Mouse (Mus musculus): ENCODE measurements around the gene Smyd3.

Smyd3 gene

DNA sequence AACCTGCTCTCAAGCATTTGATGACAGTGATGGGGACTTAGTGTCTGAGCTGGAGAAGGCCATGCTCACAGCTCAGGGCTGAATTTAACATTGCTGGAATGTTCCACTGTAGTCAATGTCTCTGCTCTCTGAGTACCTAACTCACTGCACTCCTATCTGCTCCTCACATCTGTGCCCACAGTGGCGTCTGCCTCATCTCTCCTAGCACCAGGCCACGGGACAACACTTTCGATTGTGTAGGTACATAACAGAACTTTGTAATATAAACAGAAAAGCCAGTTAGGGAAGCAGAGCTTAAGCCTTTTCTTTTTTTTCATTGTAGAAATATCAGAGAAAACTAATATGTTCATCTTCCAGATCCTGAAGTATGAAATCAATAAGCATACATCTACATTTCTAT, 462.1 kb downstream of the Smyd3 start:
- no peak for DNase-seq

DNA sequence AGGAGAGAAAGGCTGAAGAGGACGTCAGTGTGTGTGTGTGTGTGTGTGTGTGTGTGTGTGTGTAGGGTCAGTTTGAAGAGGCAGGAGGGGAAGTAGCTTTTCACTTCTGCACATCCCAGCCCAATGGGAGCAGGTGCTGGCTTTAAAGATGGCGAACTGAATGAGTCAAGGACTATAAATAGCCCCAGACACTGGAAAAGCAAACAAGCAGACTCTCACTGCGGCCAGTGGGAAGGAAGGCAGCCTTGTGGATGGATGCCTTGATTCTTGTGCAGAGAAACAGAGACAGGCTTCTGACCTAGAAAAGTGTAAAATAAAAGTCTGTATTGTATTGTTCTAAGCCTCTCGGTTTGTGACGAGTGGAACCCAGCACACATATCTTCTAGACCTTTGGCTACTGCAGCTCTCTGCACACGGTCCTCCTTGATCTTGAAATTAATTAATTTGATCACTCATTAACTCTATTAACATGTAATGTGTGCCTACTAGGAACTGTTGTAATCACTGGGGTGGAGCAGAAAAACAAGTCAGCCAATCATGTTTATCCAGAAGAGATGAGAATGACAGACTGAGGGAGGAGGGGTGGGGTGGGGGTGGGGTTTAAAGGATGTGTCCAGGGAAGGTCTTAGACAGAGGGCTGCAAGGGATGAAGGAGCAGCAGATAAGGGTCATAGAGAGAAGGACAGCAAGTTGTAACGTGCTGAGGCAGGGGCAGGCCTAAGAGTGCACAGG, 463.3 kb downstream of the Smyd3 start:
- DNase-seq, result no peak

- no peak for DNase-seq
These were observed 465.2 kb downstream of the Smyd3 start for GRCm38 (mm10) chr1:179052545-179053180.

DNA sequence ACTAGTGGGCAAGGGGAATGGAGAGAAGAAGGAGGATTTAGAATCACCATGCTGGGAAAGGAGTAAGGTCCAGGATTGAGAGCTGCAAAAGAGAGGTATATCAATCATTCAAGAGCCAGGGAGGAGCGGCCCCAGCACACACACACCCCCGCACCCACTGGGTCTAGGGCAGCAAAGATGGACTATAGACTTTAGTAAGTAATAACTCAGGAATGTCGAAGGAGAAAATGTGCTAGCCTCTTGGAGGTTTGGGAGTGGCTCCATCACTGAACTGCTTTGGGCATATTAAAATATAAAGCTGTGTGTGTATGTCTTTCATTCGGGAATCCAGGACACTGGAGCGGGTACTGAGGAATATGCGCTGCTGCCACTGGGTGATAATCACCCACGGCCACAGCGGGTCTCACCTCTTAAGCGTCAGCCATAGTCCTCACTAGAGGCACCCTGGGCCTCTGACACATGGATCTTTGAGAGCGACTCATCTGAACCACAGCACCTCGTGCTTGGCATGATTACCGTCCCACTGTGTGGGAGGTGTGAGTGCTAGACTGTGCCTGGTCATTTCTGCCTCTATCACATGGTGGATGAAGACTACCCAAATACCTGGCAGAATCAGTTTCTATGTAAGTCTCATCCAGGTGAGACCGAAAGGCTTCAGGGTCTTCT, 469.8 kb downstream of the Smyd3 start:
- DNase-seq, result no peak

DNA sequence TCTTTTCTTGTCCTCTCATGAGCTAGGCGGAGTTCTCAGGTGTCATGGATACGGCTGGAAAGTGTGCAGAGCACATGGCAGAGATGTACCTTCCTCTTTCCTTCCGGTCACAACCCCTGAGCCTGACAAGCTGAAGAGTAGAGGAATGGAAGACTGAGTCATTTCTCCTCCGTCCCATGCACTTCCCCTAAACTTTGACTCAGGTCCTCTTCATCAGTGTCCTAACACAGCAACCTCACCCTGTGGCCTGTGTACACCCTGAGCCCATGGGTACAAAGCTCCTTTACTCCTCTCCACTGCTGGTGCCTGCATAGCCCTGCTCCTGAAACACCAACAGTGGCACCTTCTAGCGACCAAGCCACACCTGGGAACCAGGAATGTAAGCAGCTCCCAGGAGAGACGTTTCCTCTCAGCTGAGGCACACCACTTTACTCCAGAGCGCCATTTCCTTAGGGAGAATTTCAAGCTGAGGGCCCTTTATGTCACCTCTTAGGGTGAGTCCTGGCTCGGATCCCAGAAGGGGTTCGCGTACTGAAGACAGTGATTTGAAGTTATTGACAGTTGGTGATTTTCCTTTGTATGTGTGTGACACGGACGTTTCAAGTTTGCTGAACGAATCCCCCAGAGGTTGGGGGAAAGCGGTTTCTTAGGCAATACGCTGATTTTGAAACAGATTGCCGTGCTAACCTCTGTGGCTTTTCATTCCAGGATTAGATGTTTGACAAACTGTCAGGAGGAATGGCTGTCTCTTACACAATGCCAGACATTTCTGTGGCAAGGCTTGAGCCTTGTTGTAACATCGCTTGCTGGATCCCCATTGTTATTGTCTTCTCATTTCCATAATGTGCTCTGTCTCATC, 471.8 kb downstream of the Smyd3 start:
- peak; percentile 27 to 34 for DNase-seq

DNA sequence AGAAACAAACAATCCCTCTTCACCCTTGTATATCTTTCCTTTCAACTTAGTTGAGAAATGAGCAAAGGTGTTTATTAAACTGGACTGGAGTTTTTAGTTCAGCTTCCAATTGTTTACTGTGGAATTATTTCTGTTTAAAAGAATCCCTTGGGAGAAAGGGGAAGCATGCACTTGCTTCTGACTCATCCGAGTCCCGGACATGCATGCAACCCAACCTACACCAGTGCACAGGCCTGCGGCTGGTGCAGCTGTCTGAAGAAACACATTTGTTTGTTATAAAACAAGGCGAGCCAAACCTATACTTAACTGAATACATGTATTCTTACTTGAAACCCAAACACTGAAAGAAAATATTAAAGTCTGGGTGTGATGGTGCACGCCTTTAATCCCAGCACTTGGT, 473.7 kb downstream of the Smyd3 start:
- no peak for DNase-seq

DNA sequence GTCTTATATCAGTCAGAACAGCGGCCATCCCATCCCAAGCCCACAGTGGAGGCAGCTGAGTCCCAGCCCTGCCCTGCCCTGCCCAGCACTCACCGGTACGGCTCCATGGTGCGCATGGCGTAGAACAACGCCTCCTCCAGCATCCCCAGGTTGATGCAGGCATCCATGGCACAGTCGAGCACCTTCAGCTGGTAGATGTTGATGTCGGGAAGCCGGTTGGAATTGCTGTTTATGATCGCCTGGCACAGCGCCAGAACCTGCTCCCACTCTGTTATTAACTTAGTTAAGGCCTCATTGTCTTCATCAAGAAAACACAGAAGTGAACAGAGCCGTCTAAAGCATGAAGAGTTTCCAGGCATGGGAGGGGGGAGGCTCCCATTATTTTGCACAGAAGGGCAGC, 474.2 kb downstream of the Smyd3 start:
- peak; percentile 28 to 52 for DNase-seq

- DNase-seq, result peak; percentile 37 to 69
These were observed 475.9 kb downstream of the Smyd3 start for GRCm38 (mm10) chr1:179041905-179042337.

DNA sequence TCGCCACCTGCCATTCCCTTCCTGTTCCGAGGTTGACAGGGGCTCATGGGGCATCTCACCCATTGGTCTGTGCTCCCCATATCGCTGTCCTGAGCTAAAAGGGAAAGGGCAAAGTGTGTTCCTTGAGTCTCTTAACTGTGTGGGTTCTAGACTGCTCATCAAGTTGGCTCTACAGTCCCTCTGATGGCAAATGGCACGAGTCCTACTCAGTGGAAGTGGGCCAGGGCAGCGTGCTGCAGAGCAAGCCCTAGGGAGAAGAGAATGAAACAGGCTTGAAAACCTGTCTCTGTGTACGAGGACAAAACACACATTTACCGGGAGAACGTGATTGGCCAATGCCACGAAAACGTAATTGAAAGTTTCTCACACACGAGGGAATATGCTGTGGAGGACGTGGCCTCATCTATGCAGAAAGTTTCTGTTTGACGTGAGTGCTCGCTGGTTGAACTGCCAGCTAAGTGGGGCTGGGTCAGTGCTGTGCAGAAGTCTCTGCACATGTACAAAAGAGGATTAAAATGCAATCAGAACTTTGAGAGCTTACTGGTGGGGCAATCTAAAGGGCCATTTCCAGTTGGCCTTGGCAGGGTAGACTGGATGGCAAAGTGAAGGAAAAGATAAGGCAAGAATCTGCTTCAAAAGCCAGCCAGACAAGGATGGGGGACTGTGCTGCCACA, 476.5 kb downstream of the Smyd3 start:
- no peak for DNase-seq

- DNase-seq, result no peak
These were observed 479.0 kb downstream of the Smyd3 start for GRCm38 (mm10) chr1:179038801-179039200.

DNA sequence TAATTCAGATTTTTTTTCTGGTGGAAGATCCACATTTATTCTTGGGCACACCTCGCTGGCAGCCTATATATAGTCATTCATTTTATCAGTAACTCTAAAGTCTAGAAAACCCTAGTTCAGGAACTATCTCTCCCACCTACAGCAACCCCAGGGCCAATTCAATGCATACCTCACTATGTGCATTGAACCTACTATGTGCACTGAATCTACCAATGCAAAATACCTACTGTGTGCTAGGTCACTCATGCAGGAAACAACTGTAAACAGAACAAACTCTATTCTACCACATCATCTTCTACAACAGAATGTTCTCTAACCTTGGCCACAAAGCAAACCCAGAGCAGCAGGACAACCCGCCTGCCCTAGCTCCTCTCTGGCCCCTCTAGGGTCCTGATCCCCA, 484.9 kb downstream of the Smyd3 start:
- no peak for DNase-seq

DNA sequence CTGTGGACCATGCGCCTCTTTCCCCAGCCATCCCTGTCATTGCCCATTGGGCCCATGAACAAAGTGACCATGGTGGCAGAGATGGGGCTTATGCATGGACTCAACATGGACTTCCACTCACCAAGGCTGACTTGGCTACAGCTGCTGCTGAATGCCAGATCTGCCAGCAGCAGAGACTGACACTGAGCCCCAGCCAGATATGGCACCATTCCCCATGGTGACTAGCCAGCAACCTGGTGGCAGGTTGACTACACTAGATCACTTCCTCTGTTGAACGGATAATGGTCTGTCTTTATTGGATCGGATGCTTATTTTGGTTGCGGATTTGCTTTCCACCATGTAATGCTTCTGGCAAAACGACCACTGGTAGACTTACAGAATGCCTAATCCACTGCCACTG, 486.3 kb downstream of the Smyd3 start:
- no peak for DNase-seq

- DNase-seq, result no peak
These were observed 491.2 kb downstream of the Smyd3 start for GRCm38 (mm10) chr1:179026614-179027013.

DNA sequence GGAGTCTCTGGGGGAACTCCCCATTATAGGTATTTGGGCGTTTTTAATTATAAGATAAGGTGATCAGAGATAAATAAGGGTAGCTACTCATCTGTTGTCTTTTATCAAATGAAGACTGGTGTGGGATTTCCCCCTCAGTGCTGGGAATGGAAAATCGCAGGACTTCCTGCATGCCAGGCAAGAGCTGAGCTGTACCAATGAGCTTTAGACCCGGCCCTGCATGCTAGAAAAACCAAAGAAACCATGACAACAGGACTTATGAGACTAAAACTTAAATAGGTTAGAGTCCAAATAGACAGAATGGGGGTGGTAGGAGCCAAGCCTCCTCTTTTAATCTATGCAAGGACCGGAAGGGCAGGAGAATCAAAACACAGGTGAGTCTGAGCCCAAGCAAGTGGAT, 492.7 kb downstream of the Smyd3 start:
- DNase-seq, result no peak

- no peak for DNase-seq
These were observed 494.4 kb downstream of the Smyd3 start for GRCm38 (mm10) chr1:179023486-179023885.

DNA sequence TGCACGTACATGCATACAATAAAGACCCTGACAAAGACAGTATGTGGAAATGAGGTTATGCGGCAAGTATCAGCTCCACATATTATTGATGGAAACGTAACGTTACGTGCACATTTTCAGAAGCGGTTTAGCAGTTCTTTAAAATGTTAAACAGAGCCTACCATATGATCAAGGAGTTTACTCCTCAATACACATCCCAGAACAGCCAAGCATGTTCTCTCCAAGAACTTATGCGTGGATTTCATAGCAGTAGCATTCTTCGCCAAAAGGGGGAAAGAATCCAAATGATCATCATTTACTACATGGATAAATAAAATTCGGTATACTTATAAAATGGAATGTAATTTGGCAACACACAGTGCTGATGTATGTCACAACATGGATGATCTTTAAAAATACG, 500.4 kb downstream of the Smyd3 start:
- DNase-seq, result no peak

DNA sequence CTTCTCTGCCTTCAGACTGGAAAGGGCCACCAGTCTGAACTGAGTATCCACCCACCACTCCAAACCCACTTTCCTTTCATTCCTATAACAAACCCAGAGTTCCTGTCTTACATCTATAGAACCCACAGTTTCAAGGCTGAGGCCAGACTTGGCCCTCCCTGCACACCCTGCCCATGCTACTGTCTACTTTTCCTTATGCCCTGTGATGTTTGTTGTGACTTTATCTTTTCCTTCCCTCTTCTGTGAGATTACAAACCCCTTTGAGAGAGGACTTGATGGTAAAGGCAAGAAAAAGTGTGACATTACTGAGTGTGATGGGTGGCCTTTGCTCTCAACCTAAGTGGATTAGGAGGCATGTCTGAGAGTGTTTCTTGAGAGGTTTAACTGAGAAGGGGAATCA, 504.8 kb downstream of the Smyd3 start:
- no peak for DNase-seq

- peak; percentile 15 to 41 for DNase-seq
These were observed 505.6 kb downstream of the Smyd3 start for GRCm38 (mm10) chr1:179012273-179012672.

DNA sequence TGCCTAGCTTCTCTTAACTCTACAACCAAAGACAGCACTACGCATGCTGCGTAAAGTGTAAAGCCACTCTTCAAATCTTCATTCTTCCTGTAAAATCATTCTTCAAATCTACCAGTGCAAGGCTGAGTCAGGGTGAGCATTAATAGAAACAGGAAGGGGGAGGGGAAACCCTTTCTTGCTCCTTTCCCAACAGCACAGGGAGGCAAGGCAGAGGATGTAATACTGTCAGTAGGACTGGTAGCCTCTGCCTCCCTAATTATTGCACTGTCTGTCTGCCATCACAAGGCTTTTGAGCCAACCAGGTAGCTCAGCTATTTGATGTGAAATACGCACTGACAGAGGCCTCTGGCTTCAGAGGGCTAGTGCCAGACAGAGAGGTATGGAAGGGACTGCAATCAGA, 507.1 kb downstream of the Smyd3 start:
- no peak for DNase-seq

DNA sequence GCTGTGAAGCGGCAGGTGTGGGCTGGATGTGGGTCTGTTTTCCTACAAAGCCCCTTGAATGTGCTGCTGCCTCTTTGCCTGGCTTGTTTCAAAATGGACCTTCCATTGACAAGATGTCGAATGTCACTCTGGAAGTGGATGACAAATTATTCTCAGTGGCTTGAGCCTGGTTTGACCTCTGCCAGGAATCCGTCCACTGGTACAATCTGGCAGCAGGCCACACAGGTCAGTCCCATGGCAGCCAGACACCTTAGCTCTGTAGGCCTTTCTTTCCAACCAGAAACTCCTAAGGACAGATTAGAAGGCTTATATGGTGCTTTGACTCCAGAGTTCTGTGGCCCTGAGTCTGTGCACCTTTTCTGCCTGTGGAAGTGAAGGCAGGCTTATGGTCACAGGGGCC, 507.9 kb downstream of the Smyd3 start:
- DNase-seq, result no peak

DNA sequence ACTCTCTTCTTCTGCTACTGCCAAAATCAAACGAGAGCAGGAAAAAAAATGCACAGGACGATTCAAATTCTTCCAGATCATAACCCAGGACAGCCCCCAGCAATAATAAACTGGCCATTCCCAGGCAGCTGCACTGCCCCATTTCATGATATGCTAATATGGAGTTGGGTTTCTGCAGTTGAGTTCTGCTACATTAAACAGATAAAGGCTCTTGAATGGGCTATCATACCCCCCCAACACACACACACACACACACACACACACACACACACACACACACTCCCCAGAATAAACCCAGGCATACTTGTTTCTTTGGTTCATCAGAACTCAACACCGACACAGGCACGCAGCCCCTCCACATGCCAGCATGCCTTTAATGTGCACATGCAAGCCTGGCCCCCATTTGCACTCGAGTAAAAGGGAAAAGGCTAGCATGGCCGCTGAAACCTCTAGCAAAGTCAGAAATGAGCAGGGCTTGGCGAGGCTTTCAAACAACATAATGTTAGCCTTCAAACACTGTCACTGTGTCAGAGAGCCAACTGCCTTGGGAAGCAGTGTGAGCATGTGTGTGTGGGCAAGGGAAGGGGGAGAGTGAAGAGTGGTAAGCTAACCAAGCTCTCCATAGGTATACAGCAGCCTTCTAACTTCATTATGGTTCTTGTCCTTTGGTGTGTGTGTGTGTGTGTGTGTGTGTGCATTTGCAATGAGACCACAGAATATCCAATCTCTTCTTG, 513.5 kb downstream of the Smyd3 start:
- DNase-seq, result no peak

All from lung, postnatal 4 days (tissue).